Mouse (Mus musculus): Measurements from ENCODE around the gene Pard6b.
"Not testable (repeated sequence)": the region's sequence is repeated elsewhere in the genome, so short reads cannot be mapped to it uniquely, and the experiment has no call there.

The Pard6b gene

DNA sequence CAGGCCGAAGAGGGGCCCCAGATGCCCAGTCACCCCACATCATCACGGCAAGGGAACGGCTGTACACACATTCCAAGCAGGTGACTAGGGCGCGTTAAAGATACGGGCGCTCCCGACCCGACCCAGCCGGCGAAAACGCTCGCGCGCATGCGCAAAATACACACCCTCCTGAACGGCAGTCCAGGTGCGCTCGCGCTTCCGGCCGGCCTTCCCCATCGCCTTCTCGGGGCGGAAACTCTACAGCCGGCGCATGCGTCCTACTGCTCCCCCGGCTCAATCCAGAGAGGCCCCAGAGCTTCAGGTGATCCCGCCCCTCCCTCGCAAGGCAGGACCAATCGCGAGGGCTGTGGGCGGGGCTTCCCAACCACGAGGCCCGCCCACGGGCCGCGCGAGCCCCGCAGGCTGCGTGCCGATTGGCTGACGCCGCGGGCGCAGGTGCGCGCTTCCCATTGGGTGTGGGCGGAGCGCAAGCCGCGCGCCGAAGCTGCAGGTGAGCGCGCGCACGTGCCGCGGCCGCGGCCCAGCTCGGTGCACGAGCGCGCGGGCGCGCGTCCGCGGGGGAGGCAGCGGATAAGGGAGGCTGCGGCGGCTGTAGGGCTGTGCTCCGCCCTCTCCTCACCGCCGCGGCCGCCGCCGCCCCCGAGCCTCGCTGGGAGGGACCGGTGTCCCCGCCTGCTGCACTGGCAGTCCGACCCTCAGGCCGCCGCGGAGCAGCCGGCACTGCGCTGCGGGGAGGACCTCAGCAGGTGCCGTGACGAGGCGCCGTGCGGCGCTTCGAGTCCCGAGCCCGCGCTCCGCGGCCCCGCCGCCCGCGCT is at the start of gene Pard6b:
Pard6b (plus strand) TSS at position 574 of the 816 bp plus-strand sequence.
- DNase-seq, result peak; percentile 98 to 99

DNA sequence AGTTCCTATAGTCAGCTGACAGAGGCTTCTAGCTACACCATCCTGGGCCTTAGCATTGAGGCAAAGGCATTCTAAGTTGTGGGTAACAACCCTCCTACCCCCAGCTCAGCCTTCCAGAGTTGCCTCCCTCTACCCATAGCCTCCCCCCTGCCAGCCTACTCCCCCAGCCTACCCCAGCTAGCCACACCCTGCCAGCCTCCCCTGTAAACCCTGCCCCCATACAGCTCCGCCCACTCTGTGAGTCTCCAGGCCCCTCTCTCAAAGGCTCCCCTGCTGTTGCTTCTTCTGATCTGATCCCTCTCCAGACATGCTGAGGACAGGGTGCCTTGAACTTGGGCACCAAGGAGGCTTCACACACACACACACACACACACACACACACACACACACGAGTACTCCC is 49.0 kb upstream of the Pard6b start:
- no peak for DNase-seq

DNA sequence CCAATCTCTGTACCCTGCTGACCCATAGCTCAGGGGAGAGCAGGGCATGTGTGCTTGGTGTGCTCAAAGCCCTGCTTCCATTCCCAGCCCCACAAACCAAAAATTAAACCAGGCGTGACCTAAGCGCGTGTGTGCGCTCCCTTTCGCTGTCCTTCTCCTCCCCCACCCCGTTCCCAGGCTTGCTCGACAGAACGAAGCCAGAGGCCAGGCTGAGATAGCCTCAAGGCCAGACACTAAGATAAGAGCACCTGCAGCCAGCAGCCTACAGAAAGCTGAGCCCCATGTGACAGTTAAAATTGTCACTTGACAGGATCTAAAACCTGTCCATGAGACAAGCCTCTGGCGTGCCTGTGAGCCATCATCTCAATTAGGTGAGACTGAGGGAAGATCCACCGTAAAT is 46.9 kb upstream of the Pard6b start:
- no peak for DNase-seq

DNA sequence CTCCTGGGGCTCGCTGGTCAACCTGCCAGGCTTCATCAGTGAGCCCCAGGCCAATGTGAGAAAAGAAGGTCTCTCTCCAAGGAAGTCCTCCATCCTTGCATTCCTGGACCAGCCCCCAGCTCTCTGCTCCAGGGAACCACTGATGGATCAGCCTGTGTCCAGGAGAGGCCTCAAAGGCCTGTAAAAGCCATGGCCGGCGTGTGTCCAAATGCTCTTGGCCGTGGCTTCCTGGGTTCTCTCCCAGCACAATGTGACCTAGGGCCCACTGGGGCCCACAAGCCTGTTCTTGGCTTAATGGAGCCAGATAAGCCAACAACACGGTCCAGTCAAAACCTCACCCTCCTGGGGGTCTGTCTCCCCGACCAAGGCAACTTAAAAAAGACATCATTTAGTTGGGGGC is 44.9 kb upstream of the Pard6b start:
- DNase-seq, result no peak

DNA sequence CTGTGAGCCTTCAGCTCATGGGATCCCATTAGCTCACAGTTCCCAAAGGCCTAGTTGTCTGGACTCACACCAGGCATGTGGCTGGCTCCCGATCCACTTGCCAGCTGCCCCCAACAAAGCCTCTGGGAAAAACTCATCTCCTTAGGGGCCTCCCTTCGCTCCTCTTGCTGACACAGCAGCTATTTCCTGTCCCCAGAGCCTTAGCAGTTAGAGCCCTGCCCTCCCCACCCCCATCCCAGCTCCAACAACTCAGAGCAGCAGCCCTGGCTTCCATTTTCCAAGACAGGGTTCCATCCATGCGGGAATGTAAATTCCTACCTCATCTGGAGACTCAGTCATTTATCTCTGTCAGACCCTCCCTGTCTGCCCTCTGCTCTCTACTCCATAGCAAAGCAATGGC is 43.7 kb upstream of the Pard6b start:
- DNase-seq, result no peak

DNA sequence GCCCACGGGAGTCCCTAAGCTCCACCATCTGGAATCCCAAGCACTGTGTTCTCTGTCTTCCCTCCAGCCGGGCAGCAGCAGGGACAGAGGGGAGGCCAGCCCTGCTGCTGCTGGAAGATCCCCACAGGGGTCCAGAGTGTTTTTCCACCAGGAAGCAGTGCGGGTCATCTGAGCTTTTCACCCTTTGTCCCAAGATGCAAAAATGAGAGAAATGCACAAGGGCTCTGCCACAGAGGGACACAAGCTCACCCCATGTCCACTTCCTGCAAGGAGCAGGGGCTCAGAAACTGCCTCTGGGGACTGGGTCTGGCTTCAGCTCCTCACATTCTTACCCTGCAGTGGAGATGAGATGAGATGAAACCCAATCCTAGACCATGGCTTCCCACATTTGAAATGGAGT is 40.1 kb upstream of the Pard6b start:
- DNase-seq, result no peak

DNA sequence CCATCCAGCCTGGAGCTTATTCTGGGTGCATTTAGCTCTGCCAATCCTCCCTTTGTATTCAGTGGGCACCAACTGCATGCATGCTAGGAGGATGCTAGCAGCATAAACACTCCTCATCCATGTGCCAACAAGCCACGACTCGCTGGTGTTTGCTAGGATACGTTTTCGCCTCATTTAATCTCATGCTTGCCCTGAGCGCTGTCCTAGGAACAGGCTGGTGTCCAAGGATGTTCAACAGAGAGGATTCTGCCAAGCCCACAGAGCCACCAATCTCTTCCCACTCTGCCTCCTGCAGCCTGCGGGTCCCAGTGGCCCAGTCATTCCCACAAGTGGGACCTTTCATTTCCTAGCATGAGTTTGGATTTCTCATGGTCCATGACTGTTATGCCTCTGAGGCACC is 38.8 kb upstream of the Pard6b start:
- peak; percentile 76 to 80 for DNase-seq

DNA sequence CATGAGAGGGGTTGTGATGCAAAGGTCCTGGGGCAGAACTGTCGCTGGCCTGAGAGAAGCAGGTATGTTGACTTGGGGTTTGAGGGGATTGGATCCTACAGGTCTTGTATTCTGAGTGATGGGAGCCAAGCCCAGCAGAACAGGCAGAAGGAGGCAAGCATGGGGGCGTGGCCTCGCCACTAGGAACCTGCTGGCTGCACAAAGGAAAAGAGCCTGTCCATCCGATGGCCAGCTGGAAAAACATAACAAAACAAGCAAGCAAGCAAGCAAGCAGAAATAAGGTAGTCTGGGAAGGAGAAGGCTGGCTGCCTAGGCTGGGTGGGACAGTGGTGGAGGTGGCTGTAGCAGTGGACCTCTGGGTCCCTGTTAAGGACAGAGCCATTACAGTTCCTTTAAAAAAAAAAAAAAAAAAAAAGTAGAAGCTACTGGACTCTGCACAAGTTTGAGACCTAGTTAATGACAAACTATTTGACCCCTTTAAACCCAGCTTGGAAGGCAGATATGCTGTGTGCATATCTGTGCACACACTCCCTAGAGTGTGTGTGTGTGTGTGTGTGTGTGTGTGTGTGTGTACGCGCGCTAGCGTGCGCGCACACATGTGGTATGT is 36.0 kb upstream of the Pard6b start:
- no peak for DNase-seq

DNA sequence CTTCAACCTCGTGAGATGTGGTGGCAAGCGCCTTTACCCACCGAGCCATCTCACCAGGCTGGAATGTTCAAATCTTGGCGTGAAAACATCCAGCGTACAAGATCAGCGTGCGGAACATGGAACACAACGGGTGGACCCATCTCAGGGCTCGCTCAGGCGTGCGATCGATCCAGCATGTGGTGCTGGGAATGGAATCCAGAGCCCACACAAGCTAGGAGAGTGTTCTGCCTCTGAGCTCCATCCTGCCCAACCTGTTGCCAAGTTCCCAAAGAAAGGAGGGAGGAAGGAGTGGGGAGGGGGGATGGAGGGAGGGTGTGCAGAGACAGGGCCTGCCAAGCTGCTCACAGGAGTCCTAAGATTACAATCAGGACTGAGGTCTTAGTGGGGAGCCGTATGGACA is 35.4 kb upstream of the Pard6b start:
- DNase-seq, result peak in 1 of 2 experiments; percentile 34

DNA sequence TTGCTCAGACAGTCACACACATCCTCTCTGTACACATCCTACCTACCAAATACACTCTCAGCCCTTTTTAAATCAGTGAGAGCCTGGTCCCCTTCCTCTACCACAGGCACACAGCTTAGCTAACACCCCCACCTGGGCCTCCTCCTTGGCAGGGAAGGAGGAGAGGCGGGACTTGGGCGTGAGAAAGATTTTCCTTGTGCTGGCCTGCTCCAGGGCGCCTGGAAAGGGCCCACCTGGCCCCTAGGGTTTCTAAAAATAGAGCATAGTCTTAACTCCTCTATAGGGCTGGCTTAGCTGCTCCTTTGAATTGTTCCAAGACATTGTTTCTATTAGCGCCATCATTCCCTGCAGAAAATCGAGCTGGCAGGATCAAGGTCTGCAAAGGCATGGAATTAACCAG is 35.0 kb upstream of the Pard6b start:
- DNase-seq, result peak; percentile 66 to 78

DNA sequence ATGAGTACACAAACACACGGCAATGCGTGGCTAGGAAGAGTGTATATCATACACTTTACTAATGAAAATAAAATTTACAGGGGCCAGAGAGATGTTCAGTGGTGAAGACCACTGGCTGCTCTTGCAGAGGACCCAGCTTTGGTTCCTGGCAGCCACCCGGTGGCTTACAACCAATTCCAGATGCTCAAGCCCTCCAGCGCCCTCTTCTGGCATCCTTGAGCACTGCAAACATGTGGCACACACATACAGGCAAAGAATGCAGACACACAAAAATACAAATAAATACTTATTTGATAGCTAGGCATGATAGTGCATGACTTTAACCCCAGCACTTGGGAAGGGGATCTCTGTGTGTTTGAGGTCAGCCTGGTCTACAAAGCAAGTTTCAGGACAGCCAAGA is 34.3 kb upstream of the Pard6b start:
- peak; percentile 39 to 48 for DNase-seq

DNA sequence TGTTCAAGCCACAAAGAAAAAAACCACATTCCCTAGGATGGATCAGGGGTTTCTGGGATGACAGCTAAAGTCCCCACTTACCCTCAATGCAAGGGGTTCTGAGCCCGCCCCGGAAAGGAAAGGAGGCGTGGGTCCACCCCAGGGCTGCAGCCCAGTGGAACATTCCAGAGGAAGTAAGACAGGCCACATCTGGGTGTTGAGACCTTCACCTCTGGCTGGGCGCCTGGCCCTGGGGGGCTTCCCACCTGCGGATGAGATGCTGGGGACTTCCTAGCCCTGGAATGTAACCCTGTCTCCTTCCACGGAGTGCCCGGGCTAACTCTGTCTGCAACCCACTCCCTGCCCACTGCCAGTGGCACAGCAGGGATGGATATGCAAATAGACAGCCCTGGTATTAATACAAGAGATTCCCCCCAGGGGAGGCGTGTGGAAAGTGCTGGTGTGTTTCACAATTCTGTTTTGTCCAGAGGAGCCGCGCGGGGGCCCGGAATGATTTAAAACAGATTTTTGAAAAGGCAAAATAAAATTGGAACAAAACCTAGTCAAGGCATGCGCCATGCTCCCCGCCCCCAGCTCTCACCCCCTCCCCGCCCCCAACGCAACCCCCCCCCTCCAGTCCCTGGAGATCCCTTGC is 31.7 kb upstream of the Pard6b start:
- no peak for DNase-seq

DNA sequence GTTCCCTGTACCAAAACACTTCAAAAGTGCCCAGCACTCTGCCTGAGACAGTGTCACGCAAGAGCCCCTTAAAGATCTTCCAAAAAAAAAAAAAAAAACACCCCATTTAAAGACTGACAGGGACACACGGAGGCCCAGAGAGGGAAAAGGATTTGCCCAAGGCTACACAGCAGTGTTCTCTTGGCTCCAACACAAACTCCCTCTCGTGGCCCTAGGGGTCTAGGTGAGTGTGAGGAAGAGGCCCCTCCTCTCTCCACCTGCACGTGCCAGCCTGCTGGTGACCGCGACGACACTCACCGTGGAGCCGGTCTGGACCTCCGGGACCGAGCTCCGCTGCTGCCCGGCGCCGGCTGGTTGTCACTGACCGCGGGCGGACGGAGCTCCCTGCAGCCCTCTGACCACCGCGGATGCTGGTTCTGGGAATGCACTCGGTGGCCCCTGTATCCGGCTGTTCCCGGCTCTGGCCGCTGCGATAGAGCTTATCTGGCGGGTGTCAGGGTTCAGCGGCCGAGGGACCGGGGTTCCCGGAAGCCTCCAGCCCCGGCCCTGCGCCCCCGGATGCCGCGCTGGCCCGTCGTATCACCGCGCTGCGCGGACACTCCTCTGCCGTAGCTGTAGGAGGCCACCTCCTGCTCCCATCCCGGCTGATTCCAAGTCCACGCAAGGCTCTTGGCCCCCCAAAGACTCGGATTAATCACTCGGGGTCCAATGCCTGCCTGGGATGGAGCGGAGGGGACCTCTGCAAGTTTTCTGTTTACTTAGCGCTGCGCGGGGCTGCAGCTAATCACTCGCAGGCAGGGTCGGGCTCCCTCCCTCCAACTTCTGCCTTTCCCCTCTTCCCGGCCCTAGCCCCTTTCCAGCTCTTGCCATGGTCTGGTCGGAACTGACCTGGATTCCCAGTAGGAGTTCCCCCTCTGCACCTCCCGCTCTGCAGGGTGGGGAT is 30.5 kb upstream of the Pard6b start:
- peak; percentile 37 to 41 for DNase-seq

DNA sequence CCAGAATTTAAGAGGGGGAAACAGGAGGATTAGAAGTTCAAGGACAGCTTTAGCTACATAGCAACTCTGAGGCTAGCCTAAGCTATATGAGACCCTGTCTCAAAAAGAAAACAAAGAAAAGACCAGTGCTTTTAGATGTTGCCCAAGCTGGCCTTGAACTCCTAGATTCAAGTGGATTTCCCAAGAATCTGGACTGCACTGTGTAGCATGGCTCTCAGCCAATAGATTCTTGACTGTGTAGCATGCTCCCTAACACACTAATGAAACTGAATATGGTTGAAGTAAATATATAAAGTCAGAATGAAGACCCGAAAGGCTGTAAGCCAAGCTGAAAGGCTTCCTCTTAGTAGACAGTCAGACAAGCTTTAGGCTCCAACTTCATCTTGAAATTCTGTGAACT is 28.6 kb upstream of the Pard6b start:
- DNase-seq, result no peak

DNA sequence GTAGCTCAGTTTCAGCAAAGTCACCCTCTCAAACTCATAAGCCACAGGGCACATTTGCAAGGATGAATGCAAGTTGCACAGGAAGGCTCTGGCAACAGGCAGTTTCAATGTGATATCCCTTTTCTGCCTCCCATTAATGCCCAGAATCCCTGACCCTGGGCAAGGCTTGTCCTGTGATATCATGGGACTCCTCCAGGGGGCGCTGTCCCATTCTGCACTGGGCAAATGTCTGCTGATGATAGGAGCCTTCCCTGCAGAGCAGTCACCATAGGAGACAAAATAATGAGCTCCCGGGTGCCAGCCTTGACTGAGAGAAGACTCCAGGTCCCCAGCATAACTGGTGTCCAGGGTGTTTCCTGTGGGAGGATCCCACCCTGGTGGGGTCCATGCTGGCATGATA is 28.1 kb upstream of the Pard6b start:
- peak; percentile 54 to 71 for DNase-seq

DNA sequence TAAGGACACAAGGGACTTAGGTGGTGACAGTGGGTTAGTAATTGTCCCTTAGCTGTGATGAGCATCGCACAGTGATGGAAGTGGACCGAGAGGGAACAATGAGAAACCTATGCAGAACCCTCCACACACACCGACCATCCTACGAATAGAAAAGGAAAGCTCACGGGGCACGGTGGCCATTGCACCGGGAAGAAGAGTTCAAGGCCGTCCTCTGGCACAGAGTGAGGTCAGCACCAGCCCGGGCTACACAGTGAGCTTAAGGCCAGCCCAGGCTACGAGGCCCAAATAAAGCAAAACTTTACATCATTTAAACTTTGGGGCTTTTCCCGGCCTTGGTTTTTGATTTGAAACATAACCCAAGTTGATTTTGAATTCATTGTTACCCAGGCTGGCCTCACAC is 26.7 kb upstream of the Pard6b start:
- no peak for DNase-seq

DNA sequence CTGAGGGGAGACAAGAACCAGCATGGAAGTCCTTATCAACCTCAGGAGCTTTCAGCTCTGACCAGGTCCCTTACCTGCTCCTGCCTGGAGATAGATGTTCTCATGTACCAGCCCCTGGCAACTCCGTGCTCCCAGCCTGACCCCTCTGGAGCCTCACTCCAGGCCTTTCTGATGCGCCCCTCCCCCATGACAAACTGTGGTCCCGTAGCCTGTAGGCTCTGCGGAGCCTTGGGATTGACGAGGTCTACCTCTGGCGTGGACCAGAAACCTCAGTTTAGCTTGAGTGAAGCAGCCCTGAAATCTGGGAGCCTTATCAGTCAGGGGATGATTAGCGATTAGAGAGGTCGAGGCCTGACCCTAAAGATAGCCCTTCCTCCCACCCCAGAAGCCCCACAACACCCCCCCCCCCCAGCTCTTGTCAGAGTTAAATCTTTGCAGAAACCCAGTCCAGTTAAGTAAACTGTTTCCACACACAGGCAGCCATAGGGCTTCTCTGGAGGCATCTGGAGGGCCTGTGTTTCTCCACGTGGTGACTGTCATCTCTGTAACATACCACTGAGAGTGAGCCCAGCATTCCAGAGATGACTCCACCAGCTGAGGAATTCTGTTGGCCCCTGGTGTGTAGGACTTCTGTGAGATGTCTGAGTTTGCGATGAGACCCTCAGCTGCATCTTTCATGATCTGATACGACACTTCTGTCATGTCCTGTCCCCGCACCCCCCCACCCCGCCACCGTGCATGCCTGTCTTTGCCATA is 24.7 kb upstream of the Pard6b start:
- no peak for DNase-seq

DNA sequence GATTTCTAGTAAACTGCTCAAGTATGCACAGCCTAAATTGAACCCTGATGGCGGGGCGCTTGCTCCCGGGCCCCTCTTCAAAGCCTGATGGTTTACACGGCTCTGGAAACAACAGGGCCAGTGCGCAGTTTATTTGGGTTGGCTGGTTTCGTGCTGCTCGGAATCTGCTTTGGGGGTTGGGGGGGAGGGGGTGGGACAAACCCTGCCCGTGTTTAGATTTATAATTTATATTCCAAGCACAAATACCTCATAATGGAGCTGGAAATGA is 24.2 kb upstream of the Pard6b start:
- no peak for DNase-seq

DNA sequence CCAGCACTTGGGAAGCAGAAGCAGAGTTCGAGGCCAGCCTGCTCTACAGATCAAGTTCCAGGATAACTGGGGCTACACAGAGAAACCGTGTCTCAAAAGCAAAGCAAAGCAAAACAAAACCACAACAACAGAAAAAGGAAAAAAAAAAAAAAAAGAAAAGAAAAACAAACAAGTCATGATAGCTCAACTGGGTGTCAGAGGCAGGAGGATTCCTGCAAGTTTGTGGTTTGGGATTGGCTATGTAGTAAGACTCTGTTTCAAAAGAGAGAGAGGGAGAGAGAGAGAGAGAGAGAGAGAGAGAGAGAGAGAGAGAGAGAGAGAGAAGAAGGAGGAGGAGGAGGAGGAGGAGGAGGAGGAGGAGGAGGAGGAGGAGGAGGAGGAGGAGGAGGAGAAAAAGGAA is 22.9 kb upstream of the Pard6b start:
- DNase-seq, result not testable (repeated sequence)

DNA sequence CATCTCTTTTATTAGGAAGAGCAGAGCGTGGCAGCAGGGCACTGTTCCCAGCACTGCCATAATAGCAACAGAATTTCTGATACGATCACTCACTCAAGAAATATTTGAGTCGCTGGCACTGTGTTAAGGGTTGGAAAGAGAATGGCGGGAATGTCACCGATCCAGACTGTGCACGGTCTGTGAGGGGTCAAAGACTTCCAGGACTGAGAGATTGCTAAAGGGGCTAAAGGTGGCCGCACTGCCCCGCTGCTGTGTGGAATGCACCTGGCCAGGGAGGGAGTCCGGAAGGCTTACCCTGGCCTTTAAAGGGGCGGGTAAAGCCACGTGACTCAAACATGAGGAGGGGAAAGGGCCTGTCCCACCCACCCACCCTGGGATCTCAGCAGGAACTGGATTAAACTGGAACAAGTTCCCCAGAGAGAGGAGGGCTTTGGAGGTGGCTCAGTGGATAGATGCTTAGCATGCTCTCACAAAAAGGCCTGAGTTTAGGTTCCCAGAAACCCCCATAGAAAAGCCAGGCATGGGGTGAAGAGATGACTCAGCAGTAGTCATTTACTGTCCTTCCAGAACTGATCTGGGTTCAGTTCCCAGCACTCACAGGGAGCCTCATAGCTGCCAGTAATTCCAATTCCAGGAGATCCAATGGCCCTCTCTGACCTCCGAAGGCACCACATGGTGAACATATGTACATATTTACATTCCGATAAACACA is 22.2 kb upstream of the Pard6b start:
- no peak for DNase-seq

DNA sequence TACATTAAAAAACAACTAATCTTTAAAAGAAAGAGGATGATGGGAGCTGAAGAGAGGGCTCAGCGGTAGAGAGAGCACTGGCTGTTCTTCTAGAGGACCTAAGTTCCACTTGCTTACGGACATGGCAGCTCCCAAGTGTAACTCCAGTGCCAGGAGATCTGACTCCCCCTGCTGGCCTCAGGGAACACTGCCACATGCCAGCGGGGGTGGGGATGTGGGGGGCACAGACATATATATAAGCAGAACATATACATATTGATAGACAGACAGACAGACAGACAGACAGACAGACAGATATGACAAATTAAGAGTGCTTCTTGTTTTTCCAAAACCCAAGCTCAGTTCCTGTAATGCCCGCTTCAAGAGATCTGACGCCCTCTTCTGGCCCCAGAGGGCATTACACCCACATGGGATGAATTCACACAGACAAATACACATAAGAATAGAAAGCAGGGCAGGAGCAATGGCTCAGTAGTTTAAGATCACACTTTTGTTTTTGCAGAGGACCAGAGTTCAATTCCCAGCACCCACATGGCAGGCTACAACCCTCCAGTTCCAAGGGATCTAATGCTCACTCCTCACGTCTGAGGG is 21.5 kb upstream of the Pard6b start:
- no peak for DNase-seq
